Mouse (Mus musculus) kidney, postnatal 10 days (tissue): Measurements from ENCODE around the gene Ric8a.
A peak's percentile ranks its signal among the peaks of the same experiment; 100 is the strongest.

Experiments used
- DNase-seq: peaks from one replicate; pipeline ENCODE4 v3.0.0; 2021; ENCODE audit warnings: mixed read lengths

Ric8a gene

GRCm38 (mm10) chr7:140894611-140895010, 37.9 kb downstream of the Ric8a start:
- no peak for DNase-seq

DNA sequence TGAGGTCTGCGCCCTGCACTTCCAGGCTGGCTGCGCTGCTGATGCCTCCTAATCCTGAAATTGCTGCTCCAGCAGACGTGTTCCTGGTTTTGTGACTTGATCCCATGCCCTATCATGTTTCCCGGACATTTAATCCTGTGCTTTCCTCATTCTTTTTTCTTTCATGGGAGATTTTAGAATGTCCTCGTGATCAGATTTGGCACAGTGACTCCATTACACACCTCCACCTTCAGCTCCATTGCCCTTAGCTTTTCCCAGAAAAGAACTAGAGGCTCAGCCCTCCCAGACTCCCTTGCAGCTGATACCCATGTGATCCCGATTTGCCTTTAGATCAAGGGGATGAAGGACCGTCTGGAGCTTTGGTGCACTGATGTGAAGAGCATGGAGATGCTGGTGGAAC, 41.1 kb downstream of the Ric8a start:
- no peak for DNase-seq

GRCm38 (mm10) chr7:140899121-140899520, 42.4 kb downstream of the Ric8a start:
- no peak for DNase-seq

DNA sequence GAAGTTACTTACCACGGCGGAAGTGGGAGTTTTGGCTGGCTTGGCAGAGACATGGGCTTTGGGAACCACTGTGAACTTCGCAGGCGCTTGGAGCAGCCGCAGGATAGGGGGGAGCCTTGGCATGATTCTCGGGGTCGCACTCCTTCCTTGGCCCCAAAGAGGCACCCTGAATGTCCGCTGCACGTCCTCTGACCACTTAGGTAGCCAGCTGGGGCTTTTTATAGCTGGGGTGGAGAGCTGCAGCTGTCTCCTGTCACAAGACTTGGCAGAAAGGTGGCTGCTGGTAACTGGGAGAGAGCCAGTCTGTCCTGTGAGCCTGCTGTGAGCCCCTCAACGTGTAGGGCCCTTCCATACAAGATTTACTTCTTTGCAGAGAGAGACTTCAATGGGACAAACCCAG, 43.5 kb downstream of the Ric8a start, which contains the start of gene Cox8b:
Gene Cox8b, minus strand, starts transcription at position 227 of the 400 bp plus-strand sequence.
- DNase-seq, result no peak

GRCm38 (mm10) chr7:140902036-140902875, 45.5 kb downstream of the Ric8a start:
- DNase-seq, result no peak

DNA sequence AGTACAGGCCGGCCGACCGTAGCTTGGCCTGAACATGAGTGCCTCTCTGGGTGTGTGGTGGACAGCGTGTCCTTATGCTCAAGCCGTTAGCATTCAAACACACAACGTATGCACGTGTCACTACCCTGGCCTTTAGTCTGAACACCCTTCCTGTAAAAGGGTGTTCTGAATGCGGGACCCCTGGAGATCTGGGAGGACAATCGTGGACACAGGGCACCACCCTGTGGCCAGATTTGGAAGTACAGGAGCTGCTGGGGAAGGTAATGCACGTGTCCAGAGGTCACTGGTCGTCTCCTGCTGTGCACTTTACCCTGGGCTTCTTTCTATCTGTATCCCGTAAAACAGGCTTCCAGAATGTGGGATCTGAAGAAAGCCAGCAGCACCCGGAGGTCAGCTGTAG, 46.5 kb downstream of the Ric8a start:
- peak; percentile 90 for DNase-seq

DNA sequence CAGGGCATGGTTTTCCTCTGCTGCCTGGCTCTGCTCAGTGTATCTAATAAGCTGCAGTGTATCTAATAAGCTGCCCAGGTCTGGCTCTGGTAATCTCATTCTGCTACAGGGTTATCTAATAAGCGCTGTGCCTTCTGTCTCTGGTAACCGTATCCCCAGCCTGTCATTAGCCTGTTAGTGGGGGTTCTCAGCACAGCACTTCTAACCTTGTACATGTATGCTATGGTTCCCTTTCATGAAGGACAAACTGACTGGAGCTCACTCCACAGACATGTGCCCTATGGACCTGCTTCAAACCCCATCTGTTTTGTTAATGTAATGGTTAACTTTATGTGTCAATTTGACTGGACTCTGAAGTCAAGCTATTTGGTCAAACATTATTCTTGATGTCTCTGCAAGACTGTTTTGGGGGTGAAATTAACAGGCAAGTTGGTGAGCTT, 48.9 kb downstream of the Ric8a start:
- no peak for DNase-seq

DNA sequence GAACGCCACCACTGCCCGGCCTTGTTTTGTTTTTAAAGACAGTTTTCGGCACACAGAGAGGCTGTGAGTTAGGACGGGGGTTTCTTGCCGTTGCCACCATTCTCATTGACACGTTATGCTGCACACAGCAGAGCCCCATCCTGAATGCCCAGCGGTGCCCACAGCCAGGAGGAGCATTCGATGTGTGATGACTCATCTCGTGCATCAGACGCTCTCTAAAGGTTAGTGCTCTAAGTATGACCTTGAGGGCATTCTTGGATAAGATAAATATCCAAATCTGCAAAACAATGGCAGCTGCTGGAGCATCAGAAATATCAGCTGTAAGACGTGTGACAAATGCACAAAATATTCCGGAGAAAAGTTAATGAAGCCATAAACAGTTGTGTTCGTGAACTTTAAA, 50.4 kb downstream of the Ric8a start:
- no peak for DNase-seq

GRCm38 (mm10) chr7:140907697-140908096, 50.9 kb downstream of the Ric8a start:
- DNase-seq, result no peak

DNA sequence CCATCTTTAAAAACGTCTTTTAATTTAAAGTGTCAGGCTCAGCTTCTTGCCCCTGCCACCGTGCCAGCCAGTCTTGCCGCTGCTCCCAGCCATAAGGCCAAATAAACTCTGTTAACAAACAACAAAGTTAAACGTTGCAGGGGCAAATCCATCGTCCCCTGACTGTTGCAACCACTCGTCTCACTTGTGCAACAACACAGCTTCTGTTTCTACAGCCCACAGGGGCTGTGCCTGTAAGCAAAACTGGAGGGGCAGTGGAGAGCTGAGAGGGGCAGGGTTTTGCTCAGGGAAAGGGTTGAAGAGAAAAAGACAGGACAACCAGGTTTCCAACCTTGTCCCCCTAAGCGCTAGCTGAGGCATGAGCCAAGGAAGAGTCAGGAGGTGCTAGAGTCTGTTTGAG, 51.4 kb downstream of the Ric8a start:
- no peak for DNase-seq

- DNase-seq, result peak; percentile 91
Observed at GRCm38 (mm10) chr7:140908634-140909107, 51.9 kb downstream of the Ric8a start.

GRCm38 (mm10) chr7:140912293-140912692, 55.5 kb downstream of the Ric8a start:
- DNase-seq, result no peak

DNA sequence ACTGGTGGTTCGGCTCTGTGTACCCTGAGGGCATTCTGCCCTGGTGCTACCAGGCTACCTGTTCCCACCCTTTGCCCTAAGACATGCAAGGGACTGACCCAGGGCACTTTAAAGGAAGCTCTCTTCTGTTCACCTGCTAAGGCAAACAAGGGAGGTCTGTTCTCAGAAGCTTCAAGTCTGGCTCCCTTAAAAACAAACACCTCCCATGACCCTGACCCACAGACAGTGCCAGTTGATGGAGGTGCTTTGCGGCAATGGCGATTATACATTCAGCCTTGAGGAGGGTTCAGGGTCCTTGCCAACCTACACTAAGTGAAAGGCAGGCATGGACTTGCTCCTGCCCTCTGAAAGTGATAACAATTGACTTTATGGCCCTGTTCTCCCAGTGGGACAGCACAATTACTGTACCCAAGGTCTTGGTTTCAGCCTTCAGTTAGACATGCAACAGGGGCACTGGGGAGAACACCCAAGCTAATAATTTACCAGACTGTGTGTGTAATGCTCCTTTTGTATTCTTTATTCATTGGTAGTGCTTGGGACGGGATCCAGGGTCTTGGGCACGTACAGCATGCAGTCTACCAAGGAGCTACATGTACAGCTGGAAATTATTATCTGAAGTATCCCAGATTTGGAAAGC, 56.2 kb downstream of the Ric8a start:
- DNase-seq, result no peak
